Mouse (Mus musculus) thymus, adult 2 months (tissue): ENCODE results near the gene Gm13088.

Source experiments
- CTCF ChIP-seq: fragments of 200-500 bp; IDR thresholded peaks from 2 replicates; pipeline ENCODE4 v1.5.1; 2012; ENCODE audit warnings: mild to moderate bottlenecking, control low read depth, low read length, moderate library complexity, borderline replicate concordance; ENCODE audit not compliant: control insufficient read depth, poor library complexity, insufficient read depth; ENCODE audit errors: extremely low read depth
- POLR2A ChIP-seq: fragments of 200-500 bp; IDR thresholded peaks from 2 replicates; pipeline ENCODE4 v1.6.1; 2012; ENCODE audit warnings: mild to moderate bottlenecking, low read length, control low read depth, moderate library complexity; ENCODE audit not compliant: control insufficient read depth, poor library complexity, insufficient read depth; ENCODE audit errors: extremely low read depth

DNA sequence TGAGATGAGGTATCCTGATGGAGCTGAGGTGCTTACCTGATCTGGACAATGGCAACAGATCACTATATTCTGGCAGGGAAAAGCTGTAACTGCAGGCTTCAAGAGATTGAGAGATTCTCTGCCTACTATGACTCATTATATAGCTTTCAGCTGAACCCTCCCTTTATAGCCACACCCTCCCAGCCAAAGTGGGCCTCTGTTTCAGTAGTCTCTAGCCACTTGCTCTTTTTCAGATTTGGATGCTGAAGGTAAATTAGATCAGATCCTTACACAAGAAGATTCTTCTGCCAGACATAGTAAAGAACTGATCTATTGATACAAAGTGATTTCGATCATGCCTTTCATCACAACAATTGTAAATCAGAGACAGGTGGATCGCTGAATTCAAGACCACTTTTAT is 45.6 kb upstream of the Gm13088 start, which contains the start of gene Gm13089:
- no peak for TF ChIP-seq POLR2A
- no peak for TF ChIP-seq CTCF
